Mouse (Mus musculus) heart, postnatal 10 days (tissue): ENCODE results near the gene Cyp2j13. TPM values are rescaled to one million over a fixed set of nuclear protein-coding genes. Genes with fewer than 3 reads are reported as not detected.
"Not testable (repeated sequence)": the region's sequence is repeated elsewhere in the genome, so short reads cannot be mapped to it uniquely, and the experiment has no call there.

Source experiments
- DNase-seq, 2 experiments: peaks; one replicate each; pipeline ENCODE4 v3.0.0; 2021
- intact Hi-C: fragments of 180-260 bp; cut with DNase I; formaldehyde crosslinking; loops from one replicate; pipeline ENCODE4 v1.15.1; 2025
- total RNA-seq, 2 experiments: library from RNA; stranded (reverse); gene quantifications; 2 replicates each; pipeline ENCODE4 v1.2.3; 2021

The Cyp2j13 gene
- not detected for total RNA-seq

DNA sequence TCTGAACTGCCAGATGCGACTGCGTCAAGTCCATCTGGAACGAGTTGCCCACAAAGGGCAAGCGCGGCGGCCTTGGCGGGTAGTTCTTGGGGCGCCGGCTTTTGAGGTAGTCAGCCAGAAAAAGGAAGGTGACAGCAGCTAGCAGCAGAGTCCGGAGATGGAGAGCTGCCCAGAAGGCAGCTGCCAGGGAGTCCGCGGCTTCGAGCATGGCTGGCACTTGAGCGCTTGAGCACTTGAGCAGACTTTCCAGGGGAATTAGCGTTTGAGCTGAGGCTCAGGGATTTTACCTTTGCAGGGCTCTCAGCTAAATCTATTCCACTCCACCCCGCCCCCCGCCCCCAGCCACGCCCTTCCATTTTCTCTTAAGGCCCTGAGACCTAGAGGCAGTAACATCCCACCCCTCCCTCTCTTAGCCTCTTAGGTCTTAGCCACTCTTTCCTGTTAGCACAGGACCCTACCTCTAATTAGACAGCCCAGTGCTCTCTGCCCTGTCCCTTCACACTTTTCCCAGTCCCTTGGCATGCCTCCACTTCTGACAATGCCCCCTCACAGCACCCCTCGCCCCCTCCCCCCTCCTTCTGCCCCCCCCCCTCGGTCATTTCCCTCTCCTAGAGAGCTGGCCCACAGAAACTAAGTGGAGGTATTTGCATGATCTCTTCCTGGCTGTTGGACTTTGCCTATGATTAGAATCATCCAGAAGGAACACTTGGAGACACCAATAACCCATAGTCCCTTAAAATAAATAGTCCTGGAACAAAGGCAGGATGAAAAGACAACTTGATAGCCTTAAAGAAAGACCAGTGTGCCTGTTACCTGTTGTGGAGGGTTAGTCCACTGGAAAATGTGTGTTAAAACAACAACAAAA, at the start of gene Cyp2j13:
TSS of gene Cyp2j13 (minus strand) at position 286 of the 865 bp plus-strand sequence.
- DNase-seq, result peak; percentile 30 to 36
- intact Hi-C loops, result no loop called here

DNA sequence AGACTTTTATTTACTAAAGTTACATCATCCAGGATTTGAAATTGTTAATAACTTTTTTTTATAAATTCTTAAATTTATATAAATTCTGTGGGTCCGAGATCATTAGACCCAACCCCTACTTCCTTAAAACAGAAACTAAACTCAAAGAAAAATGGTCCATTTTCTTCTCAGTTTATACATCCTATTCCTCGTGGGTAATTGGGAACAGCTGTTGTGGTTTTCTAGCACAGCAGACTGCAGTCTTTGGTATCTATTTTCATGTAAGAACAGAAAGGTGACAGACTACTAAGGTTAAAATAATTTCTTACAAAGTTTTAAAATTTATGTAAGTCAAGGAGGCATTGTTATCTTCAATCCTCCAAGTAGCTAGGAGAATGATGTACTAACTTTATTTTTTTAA, 19.5 kb upstream of the Cyp2j13 start:
- intact Hi-C loops, result loop anchor here (10.0 kb wide), 1 partner anchor 588 kb away; no protein-coding TSS in a partner anchor
- DNase-seq, result no peak

DNA sequence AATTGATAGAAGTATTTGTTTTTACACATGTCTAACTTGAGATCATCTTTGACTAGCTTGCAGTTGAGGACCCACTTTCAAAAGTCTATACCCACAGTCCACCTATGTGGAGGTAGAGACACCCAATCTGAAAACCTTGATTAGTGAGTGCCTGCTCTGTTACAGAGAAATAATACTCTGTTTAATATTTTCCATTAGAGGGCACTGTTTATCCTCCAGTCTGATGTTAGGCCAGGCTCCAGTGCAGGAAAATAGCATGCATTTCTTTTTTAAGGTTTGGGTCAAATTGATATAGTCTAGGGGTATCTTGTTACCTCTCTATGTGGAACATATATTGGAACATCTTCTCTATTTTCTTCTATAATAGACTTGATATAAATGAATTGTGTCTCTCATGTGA, 14.5 kb upstream of the Cyp2j13 start:
- intact Hi-C loops, result loop anchor here (10.0 kb wide), 1 partner anchor 593 kb away; no protein-coding TSS in a partner anchor
- no peak for DNase-seq

DNA sequence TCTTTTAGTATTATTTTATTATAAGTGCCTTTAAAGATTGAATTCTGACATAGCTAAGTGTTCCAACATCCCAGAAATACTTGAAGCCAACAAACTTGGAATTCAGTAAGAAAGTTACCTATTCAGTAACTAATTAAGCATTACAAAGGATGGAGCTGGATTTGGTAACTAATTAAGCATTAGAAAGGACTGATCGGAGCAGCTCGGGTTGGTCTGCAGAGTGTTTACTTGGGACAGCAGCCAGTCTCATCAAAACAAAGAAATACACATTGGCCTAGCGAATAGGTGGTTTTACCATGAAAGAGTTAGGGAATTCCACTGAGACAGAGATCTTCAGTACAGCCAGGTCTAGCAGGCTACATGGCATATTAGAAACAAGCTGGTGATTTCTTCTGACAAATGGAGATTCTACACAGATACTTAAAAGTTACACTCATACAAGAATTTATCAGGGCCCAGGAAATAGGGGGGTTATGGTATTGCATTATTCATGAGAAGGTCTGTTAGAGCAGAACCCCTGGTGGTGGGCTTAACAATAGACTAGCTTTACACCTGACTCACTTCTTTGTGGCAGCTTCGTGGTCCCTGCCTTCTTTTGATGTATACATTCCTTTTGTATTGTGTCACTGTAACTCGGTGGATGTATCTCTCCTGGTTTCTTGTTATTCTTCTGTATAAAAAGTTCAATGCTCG, 12.2 kb upstream of the Cyp2j13 start:
- not testable (repeated sequence) for DNase-seq
- intact Hi-C loops, result loop anchor here (10.0 kb wide), 1 partner anchor 595 kb away; no protein-coding TSS in a partner anchor

DNA sequence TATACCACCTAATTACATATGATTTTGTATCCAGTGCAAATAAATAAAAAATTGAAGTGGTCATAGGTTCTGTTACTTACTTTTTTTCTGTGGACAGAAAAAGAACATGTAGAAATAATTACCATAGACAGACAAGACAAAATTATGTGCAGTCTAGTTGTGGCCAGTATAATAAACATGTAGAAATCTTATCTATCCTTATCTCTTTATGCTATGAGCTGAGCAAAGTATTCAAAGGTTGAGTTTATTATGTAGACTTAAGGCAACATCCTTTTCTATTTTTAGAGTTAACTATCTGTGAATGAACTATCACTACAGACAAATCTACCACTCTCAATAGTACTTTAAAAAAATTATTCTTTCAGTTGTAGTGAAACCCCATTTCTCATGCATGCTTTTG, 962 bp upstream of the Cyp2j13 start:
- intact Hi-C loops, result no loop called here

DNA sequence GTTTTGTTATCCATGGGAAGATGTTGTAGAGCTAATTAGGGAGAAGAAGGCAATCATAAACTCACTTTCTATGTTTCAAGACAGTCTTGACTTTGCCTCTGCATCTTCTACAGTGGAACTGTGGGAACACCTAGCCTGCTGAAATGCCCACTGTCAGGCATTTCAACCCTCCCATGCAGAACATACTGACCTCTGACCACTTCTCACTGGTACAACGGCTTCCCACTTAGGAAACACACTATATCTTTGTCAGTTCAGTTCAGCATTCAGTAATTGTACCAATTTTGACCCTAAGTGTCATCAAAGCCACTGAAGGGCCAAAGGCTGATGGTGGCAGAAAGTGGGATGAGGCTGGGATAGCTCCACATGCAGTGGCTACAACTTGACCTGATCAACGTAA, 15.3 kb downstream of the Cyp2j13 start:
- intact Hi-C loops, result no loop called here
- no peak for DNase-seq

More for the DNA sequence above, 962 bp upstream of the Cyp2j13 start:
- no peak for DNase-seq

DNA sequence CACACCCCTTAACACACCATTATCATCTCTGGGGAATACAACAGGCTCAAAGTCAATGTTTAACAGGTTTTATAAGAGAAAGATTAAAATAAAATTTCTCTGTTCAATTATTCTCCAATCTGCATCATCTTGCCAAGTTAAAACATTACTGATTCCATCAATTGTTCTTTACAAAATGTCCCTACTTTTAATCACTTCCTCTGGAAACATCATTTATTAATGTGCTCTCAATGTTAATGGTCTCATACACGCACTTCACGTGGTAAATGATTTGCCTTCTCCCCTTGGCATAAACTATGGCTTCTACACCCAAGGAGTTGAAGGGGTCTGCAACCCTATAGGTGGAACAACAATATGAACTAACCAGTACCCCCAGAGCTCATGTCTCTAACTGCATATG, 17.2 kb downstream of the Cyp2j13 start:
- DNase-seq, result no peak
- intact Hi-C loops, result no loop called here

DNA sequence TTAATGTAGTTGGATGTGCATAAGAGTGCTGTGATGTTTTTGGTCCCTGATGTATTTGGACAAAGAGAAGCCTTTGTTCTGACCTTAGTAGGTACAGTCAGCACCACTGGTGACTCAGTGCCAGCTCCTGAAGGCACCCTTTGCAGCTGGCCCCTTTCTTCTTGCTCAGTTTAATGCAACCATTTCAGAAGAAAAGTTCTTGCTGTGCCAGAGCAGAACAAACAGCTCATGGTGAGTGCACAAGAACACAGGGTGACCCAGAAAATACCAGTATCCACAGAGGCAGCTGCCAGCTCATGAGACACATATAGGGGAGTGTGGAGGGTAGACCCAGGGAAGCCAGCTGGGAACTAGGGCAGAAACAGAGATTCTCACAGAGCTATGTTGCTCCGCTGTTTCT, 48.9 kb downstream of the Cyp2j13 start:
- intact Hi-C loops, result no loop called here
- no peak for DNase-seq

DNA sequence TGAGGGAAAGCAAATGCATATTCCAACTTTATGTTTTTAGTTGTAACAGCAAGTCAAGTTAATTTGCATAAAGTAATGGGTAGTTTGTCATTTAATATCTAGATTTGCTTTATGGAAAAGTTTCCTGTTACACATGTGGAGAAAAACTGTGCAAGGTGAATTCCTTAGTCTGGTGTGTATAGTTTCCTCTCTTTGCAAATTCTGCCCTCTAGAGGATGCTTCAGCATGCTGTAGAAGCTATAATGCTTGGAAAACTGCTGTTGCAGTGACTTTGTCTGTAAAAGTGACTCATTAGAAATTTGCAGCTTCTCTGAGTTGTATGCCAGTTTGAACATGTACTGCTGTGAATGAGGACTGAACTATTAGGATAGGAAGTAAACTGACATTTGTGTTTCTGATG, 54.5 kb downstream of the Cyp2j13 start:
- intact Hi-C loops, result no loop called here
- DNase-seq, result peak in 1 of 2 experiments; percentile 10

DNA sequence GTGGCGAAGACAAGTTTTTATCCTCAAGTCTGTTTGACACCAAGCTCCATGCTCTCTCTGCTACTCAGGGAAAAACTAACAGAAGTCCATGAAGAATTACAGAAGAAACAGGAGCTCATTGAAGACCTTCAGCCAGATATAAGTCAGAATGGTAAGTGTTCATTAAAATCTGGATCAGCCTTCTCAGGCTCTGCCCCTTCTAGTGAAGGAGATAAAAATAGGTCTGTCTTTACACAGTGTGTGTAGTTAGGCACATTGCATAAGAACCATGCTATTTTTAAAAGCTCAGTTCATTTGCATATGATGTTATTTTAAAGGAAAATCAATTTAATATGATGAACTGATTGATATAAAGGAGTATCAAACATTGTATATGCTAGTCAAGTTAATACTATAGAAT, 60.5 kb downstream of the Cyp2j13 start:
- intact Hi-C loops, result no loop called here
- no peak for DNase-seq

DNA sequence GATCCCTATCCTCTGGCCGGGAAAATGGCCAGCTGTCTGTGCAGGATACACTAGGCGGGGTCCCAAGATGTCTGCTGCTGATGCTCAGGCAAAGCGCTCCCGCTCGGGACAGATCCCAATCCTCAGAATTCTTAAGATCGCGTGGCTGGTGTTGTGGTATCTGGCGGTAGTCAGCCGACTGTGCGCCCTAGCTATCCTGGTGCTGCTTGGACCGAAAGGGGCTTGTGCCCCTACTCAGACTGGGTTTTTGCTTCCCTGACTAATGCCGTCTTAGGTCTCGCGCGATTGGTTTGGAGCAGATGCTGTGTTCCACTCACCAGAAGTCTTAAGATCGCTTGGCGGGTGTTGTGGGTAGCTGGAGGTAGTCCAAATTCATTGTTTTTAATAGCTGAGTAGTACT, 95.1 kb downstream of the Cyp2j13 start:
- intact Hi-C loops, DNase-seq: not testable (repeated sequence)

Other genes starting within 250 kb of the Cyp2j13 start
- 1 to 10 TPM; 8.8 to 9.1 TPM for gene Hook1, start 110.3 kb downstream of the Cyp2j13 start, total RNA-seq
- not detected for gene Cyp2j12, start 63.6 kb upstream of the Cyp2j13 start, total RNA-seq
- not detected for gene Cyp2j7, start 159.1 kb upstream of the Cyp2j13 start, total RNA-seq